Mouse (Mus musculus): ENCODE data around the gene Vwa5a. TPM values are rescaled to one million over a fixed set of nuclear protein-coding genes. Genes with fewer than 3 reads are reported as not detected.

Gene Vwa5a
- polyA plus RNA-seq (2015; fragmentation: Nextera tagmentation; extraction: Ambion mirVana): 5.5 and 5.7 TPM in 2 replicates

DNA sequence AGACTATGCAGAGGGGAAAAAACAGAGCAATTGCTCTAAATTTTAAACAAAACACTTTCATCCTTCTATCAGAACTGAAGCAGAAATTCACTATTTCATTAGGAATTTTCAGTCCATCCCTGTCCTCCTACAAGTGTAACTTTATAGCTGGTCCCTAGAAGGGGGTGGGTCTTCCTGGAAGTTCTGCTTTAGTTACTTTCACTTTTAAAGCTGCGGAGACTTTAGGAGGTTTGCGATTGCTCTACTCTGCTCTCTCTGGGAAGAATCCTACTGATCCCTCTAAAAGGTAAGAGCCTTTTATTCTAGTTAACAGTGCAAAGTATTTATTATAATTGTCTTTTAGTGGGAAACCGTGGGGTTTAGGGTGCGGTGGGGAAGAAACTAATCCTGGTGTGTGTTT is at the start of gene Vwa5a:
Gene Vwa5a (plus strand): TSS at position 167 of the 400 bp plus-strand sequence.
- no peak for ATAC-seq (replicated peaks)
- 0% methylated on average over 4 of the region's 4 CpGs for WGBS
- 0 out of 2 replicates have a peak, but pooled peaks cover 11% of the 10 kb centered on the region for H3K4me1 ChIP-seq
- H3K4me2 ChIP-seq (replicated peaks): peak within 1 kb of the TSS; percentile 35
- H3K27ac ChIP-seq (replicated peaks): no peak within 1 kb of the TSS
- H3K4me3 ChIP-seq: peak within 1 kb of the TSS; percentile 37
- H3K36me3 ChIP-seq: no peaks in the 10 kb centered on the region
- H3K9me3 ChIP-seq: no peaks in the 10 kb centered on the region
- H3K27me3 ChIP-seq: no peaks in the 10 kb centered on the region
- peak within 1 kb of the TSS; percentile 30; the same call in 1 of the 2 replicates for H3K9ac ChIP-seq (replicated peaks)

GRCm38 (mm10) chr9:38672887-38673286 is 45.2 kb upstream of the Vwa5a start:
- no peaks in the 10 kb centered on the region for H3K9me3 ChIP-seq
- H3K4me3 ChIP-seq: no peak overlapping the region
- no peaks in the 10 kb centered on the region for H3K4me1 ChIP-seq
- no peaks in the 10 kb centered on the region for H3K27me3 ChIP-seq
- 89% methylated on average over 2 of the region's 2 CpGs for WGBS
- H3K27ac ChIP-seq (replicated peaks): no peak overlapping the region
- H3K9ac ChIP-seq (replicated peaks): no peak overlapping the region
- H3K4me2 ChIP-seq (replicated peaks): no peak overlapping the region
- H3K36me3 ChIP-seq: no peaks in the 10 kb centered on the region
- no peak for ATAC-seq (replicated peaks)

- no peaks in the 10 kb centered on the region for H3K27me3 ChIP-seq
- no peak within 1 kb of the TSS for H3K9ac ChIP-seq (replicated peaks)
- no peak within 1 kb of the TSS for H3K4me2 ChIP-seq (replicated peaks)
- no peaks in the 10 kb centered on the region for H3K4me1 ChIP-seq
- no peak within 1 kb of the TSS for H3K4me3 ChIP-seq
- no peaks in the 10 kb centered on the region for H3K36me3 ChIP-seq
- no peak within 1 kb of the TSS for H3K27ac ChIP-seq (replicated peaks)
- WGBS: 83% methylated on average over 2 of the region's 2 CpGs
- ATAC-seq (replicated peaks): no peak
- H3K9me3 ChIP-seq: no peaks in the 10 kb centered on the region
Measured at GRCm38 (mm10) chr9:38674501-38674900, 43.6 kb upstream of the Vwa5a start, which contains the start of gene Olfr918. TSS of gene Olfr918 (minus strand) at chr9:38674601.

DNA sequence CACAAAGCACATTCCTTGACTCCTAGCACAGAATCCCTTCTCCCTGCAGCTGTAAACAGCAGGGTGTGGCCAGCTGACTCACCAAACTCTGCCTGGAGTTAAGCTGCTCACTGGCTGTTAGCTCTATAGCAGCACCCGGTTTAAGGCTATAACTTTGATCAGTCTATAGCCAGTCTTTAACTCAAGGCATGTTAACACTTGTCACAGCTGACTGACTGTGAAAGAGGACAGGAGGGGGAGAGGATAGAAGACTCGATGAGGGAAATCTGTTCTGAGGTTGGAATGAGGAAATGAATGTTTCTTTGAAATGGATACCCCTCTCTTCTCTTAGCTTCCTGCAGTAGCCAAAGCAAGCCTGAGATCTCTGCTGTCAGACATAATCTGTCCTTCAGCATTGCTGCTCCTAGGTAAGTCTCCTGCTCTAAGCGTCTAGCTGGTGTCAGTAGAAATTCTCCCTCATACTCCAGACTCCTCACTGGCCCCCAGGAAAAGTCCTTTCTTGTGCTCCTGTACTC is 916 bp downstream of the Vwa5a start:
- 4% methylated on average over 3 of the region's 3 CpGs for WGBS
- Histone ChIP-seq H3K27me3 (no peaks in the 10 kb centered on the region), H3K4me3 (peak overlapping the region; percentile 37), H3K9ac (replicated peaks) (0 out of 2 replicates have a peak overlapping the region, but pooled peaks have one; percentile 30), H3K9me3 (no peaks in the 10 kb centered on the region), H3K4me2 (replicated peaks) (peak overlapping the region; percentile 35), H3K36me3 (no peaks in the 10 kb centered on the region), H3K4me1 (0 out of 2 replicates have a peak, but pooled peaks cover 11% of the 10 kb centered on the region), H3K27ac (replicated peaks) (no peak overlapping the region)
- 0 out of 2 replicates have a peak, but pooled peaks have one; percentile 43 for ATAC-seq (replicated peaks)

DNA sequence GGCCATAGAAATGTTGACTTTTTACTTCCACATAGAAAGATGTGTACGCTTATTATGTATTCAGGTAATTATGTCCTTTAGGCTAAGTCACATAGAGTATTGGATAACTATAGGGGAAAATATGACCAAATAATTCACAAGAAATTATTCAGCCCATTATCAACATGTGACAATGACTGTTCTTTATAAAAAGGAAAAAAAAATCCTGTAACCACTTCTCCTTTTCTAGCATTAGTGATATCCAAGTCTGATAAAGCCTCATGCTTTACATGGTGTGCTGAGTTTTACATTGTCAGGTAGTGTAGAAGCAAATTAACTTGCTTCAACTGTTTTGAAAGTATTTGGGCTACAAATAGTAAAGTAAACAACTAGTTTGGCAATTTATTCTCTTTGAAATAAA is 6.0 kb downstream of the Vwa5a start:
- H3K9me3 ChIP-seq: no peaks in the 10 kb centered on the region
- WGBS: 92% methylated on average over 1 of the region's 1 CpGs
- H3K36me3 ChIP-seq: no peaks in the 10 kb centered on the region
- H3K4me3 ChIP-seq: no peak overlapping the region
- no peak for ATAC-seq (replicated peaks)
- H3K27me3 ChIP-seq: no peaks in the 10 kb centered on the region
- no peak overlapping the region for H3K27ac ChIP-seq (replicated peaks)
- no peak overlapping the region for H3K4me2 ChIP-seq (replicated peaks)
- no peaks in the 10 kb centered on the region for H3K4me1 ChIP-seq
- no peak overlapping the region for H3K9ac ChIP-seq (replicated peaks)

DNA sequence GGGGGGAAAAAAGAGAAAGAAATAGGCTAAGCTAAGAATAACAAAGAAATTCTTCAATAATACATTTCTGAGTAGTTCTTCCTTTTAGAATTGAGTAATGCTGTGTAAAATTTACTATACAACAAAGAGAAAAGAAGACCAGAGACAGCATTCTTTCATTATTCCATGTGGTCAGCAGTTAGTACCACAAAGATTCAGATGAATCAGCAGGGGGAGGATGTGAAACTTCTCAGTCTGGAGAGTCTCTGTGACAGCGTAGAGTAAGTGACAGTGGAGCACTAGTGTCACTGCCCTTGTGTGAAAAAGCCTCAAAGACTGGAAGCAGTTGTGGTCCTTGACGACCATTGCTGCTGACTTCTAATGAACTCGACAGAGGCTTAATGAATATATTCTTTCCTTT is 10.2 kb downstream of the Vwa5a start:
- Histone ChIP-seq H3K27me3 (no peaks in the 10 kb centered on the region), H3K36me3 (no peaks in the 10 kb centered on the region), H3K4me2 (replicated peaks) (no peak overlapping the region), H3K9me3 (no peaks in the 10 kb centered on the region), H3K9ac (replicated peaks) (no peak overlapping the region), H3K4me3 (no peak overlapping the region), H3K27ac (replicated peaks) (no peak overlapping the region), H3K4me1 (no peaks in the 10 kb centered on the region)
- ATAC-seq (replicated peaks): no peak
- WGBS: 73% methylated on average over 3 of the region's 3 CpGs

DNA sequence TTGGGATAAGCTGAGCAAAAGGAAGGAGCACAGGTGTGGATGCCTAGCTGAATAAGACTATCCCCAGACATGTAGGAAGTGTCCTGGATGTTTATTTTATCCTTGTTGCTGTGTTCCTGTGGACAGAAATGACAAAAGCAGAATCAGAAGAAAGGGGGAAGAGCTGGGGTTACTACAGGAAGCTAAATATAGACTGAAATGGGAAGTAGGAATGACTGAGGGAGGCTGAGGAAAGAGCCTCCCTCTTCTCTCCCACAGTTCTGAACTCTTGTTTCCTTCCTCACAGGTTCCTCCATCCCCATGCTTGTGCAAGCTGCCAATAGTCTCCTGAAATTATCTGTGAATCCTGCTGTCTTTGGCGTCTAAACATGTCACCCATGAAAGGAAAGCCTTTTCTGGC is 23.3 kb downstream of the Vwa5a start:
- no peaks in the 10 kb centered on the region for H3K4me1 ChIP-seq
- no peaks in the 10 kb centered on the region for H3K27me3 ChIP-seq
- H3K4me3 ChIP-seq: no peak overlapping the region
- WGBS: 80% methylated on average over 1 of the region's 1 CpGs
- H3K9ac ChIP-seq (replicated peaks): no peak overlapping the region
- H3K4me2 ChIP-seq (replicated peaks): no peak overlapping the region
- ATAC-seq (replicated peaks): no peak
- no peak overlapping the region for H3K27ac ChIP-seq (replicated peaks)
- H3K36me3 ChIP-seq: no peaks in the 10 kb centered on the region
- H3K9me3 ChIP-seq: no peaks in the 10 kb centered on the region

DNA sequence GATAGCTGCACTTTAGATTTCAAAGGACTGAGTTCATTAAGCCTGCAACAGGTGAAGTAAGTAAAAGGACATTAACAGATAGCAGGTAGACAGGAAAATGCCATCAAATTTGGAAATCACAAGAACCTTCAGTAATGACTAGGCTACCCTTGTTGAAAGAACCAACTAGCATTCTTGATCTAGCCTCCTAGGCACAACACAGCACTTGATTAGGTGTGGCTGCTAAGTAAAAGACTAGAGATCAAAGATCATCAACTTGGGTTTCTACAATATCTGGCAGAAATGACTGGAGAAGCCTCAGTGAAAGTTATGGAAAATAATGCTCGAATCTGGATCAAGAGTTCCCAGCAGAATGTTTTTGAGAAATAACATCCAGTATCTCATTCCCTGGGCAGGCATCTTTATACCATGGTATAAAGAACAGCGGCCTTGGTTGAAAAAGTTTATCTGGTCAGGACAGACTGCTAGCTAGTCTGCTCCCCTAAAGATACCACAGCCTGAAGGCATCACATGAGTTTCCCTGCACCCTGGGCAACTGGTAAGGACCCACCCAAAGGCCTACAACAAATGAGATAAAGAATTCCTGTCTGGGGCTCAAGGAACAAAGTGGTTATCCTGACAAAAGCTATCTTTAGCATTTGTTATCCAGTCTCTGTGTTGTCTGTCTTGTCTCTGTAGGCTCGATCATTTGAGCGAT is 26.7 kb downstream of the Vwa5a start:
- ATAC-seq (replicated peaks): no peak
- H3K27ac ChIP-seq (replicated peaks): no peak overlapping the region
- H3K9me3 ChIP-seq: no peaks in the 10 kb centered on the region
- no peaks in the 10 kb centered on the region for H3K4me1 ChIP-seq
- no peak overlapping the region for H3K4me2 ChIP-seq (replicated peaks)
- H3K36me3 ChIP-seq: no peaks in the 10 kb centered on the region
- 93% methylated on average over 4 of the region's 4 CpGs for WGBS
- H3K27me3 ChIP-seq: no peaks in the 10 kb centered on the region
- H3K4me3 ChIP-seq: no peak overlapping the region
- no peak overlapping the region for H3K9ac ChIP-seq (replicated peaks)

DNA sequence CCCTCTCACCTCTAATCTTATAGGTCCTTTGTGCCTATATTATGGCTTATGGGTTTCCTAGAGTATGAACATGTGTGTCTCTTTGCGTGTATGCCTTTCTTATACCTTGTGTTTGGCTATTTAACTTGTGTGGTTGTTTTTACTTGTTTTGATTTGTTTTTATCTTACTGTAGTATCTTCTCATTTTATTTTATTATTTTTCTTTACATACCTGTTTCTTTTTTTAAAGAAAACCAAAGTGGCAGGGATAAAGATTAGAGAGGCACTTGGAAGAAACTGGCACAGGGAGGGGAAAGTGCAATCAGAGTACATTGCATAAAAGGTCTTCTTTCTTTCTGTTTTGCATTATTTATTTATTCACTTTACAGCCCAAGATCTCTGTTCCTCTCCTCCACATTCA is 33.9 kb downstream of the Vwa5a start, which contains the start of gene Olfr920:
Gene Olfr920 (plus strand): TSS at position 301 of the 400 bp plus-strand sequence.
- Histone ChIP-seq H3K9me3 (no peaks in the 10 kb centered on the region), H3K27ac (replicated peaks) (no peak within 1 kb of the TSS), H3K36me3 (no peaks in the 10 kb centered on the region), H3K27me3 (no peaks in the 10 kb centered on the region), H3K4me3 (no peak within 1 kb of the TSS), H3K4me1 (no peaks in the 10 kb centered on the region), H3K4me2 (replicated peaks) (no peak within 1 kb of the TSS), H3K9ac (replicated peaks) (no peak within 1 kb of the TSS)
- WGBS: 98% methylated on average over 1 of the region's 1 CpGs
- ATAC-seq (replicated peaks): no peak

GRCm38 (mm10) chr9:38772768-38773167 is 54.7 kb downstream of the Vwa5a start, which contains the start of gene Olfr921:
TSS of gene Olfr921 (plus strand) at chr9:38773068.
- no peaks in the 10 kb centered on the region for H3K4me1 ChIP-seq
- H3K36me3 ChIP-seq: no peaks in the 10 kb centered on the region
- ATAC-seq (replicated peaks): no peak
- H3K9me3 ChIP-seq: no peaks in the 10 kb centered on the region
- H3K9ac ChIP-seq (replicated peaks): no peak within 1 kb of the TSS
- no peaks in the 10 kb centered on the region for H3K27me3 ChIP-seq
- H3K4me2 ChIP-seq (replicated peaks): no peak within 1 kb of the TSS
- H3K4me3 ChIP-seq: no peak within 1 kb of the TSS
- H3K27ac ChIP-seq (replicated peaks): no peak within 1 kb of the TSS

GRCm38 (mm10) chr9:38792689-38793088 is 74.6 kb downstream of the Vwa5a start:
- Histone ChIP-seq H3K27me3 (no peaks in the 10 kb centered on the region), H3K9me3 (no peaks in the 10 kb centered on the region), H3K4me3 (no peak overlapping the region), H3K36me3 (no peaks in the 10 kb centered on the region), H3K4me1 (no peaks in the 10 kb centered on the region), H3K9ac (replicated peaks) (no peak overlapping the region), H3K27ac (replicated peaks) (no peak overlapping the region), H3K4me2 (replicated peaks) (no peak overlapping the region)
- WGBS: 86% methylated on average over 2 of the region's 2 CpGs
- ATAC-seq (replicated peaks): no peak
